Mouse (Mus musculus): ENCODE results near the gene Acot7. TPM values are rescaled to one million over a fixed set of nuclear protein-coding genes. Genes with fewer than 3 reads are reported as not detected.

Gene Acot7
- total and polyA plus RNA-seq, 2 experiments: 9.3 to 18.4 TPM

- Histone ChIP-seq H3K4me3 (ENCODE audit: insufficient read depth, low read depth, low read length) (no peak overlapping the region; the same call in 1 of the 2 replicates), H3K4me1 (ENCODE audit: control insufficient read depth, insufficient read depth, low read length) (no peaks in the 10 kb centered on the region; the same call in 1 of the 2 replicates), H3K27me3 (ENCODE audit: control insufficient read depth, insufficient read depth, low read length) (peaks cover 25% of the 10 kb centered on the region), H3K27ac (replicated peaks; ENCODE audit: insufficient read depth, low read depth, low read length) (no peak overlapping the region), H3K79me2 (ENCODE audit: control insufficient read depth, insufficient read depth, low read length) (no peaks in the 10 kb centered on the region), H3K9ac (ENCODE audit: low read depth, low read length) (no peak overlapping the region), H3K36me3 (ENCODE audit: control insufficient read depth, insufficient read depth, low read length) (no peaks in the 10 kb centered on the region)
- 24% methylated on average over 34 of the region's 34 CpGs for WGBS
- no peak for TF ChIP-seq CTCF (IDR thresholded peaks at IDR 0.05; ENCODE audit: low read depth, low read length)
- no peak for TF ChIP-seq POLR2A (IDR thresholded peaks at IDR 0.05; ENCODE audit: extremely low read depth, insufficient read depth, low read length)
- DNase-seq (ENCODE audit: extremely low read depth, low read depth, low spot score): no peak
Observed at GRCm38 (mm10) chr4:152282721-152283120, 104.8 kb downstream of the Acot7 start.

- peaks cover 25% of the 10 kb centered on the region for H3K27me3 ChIP-seq (ENCODE audit: control insufficient read depth, insufficient read depth, low read length)
- H3K4me3 ChIP-seq (ENCODE audit: insufficient read depth, low read depth, low read length): peak overlapping the region; percentile 18; the same call in 1 of the 2 replicates
- no peak overlapping the region for H3K27ac ChIP-seq (replicated peaks; ENCODE audit: insufficient read depth, low read depth, low read length)
- H3K79me2 ChIP-seq (ENCODE audit: control insufficient read depth, insufficient read depth, low read length): no peaks in the 10 kb centered on the region
- peak overlapping the region; percentile 32; the same call in 1 of the 2 replicates for H3K9ac ChIP-seq (ENCODE audit: low read depth, low read length)
- peak; percentile 30 for DNase-seq (ENCODE audit: extremely low read depth, low read depth, low spot score)
- peak; percentile 85 for TF ChIP-seq CTCF (IDR thresholded peaks at IDR 0.05; ENCODE audit: low read depth, low read length)
- TF ChIP-seq POLR2A (IDR thresholded peaks at IDR 0.05; ENCODE audit: extremely low read depth, insufficient read depth, low read length): no peak
- H3K36me3 ChIP-seq (ENCODE audit: control insufficient read depth, insufficient read depth, low read length): no peaks in the 10 kb centered on the region
- WGBS: 7% methylated on average over 69 of the region's 70 CpGs
- no peaks in the 10 kb centered on the region; the same call in 1 of the 2 replicates for H3K4me1 ChIP-seq (ENCODE audit: control insufficient read depth, insufficient read depth, low read length)
Observed at GRCm38 (mm10) chr4:152283186-152283950, 105.4 kb downstream of the Acot7 start.

GRCm38 (mm10) chr4:152285505-152285904 lies 107.6 kb downstream of the Acot7 start:
- no peak overlapping the region for H3K27ac ChIP-seq (replicated peaks; ENCODE audit: insufficient read depth, low read depth, low read length)
- peaks cover 30% of the 10 kb centered on the region for H3K27me3 ChIP-seq (ENCODE audit: control insufficient read depth, insufficient read depth, low read length)
- 2% methylated on average over 10 of the region's 10 CpGs for WGBS
- H3K79me2 ChIP-seq (ENCODE audit: control insufficient read depth, insufficient read depth, low read length): no peaks in the 10 kb centered on the region
- peak; percentile 55 for DNase-seq (ENCODE audit: extremely low read depth, low read depth, low spot score)
- TF ChIP-seq POLR2A (IDR thresholded peaks at IDR 0.05; ENCODE audit: extremely low read depth, insufficient read depth, low read length): no peak
- peak; percentile 80 for TF ChIP-seq CTCF (IDR thresholded peaks at IDR 0.05; ENCODE audit: low read depth, low read length)
- H3K9ac ChIP-seq (ENCODE audit: low read depth, low read length): no peak overlapping the region
- no peaks in the 10 kb centered on the region for H3K36me3 ChIP-seq (ENCODE audit: control insufficient read depth, insufficient read depth, low read length)
- H3K4me1 ChIP-seq (ENCODE audit: control insufficient read depth, insufficient read depth, low read length): no peaks in the 10 kb centered on the region; the same call in 1 of the 2 replicates
- no peak overlapping the region for H3K4me3 ChIP-seq (ENCODE audit: insufficient read depth, low read depth, low read length)

DNA sequence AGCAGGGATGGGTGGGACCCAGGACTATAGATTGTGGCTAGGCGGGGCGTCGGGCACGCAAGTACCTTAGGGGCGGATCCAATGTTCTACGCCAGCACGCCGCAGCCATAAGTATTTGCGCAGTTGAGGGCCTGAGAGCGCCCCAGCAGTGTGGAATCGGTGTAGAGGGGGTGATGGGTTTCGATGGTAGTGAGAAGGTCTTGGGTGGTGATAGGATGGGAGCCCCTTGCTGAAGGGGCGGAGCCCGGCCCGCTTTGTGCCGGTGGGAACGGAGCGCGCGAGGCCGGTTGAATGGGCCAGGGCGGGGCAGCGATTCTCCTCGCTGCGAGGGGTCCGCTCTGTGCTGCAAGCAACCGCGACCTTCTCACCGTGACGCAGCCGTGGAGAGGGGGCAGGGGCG lies 108.2 kb downstream of the Acot7 start:
- no peak for DNase-seq (ENCODE audit: extremely low read depth, low read depth, low spot score)
- H3K36me3 ChIP-seq (ENCODE audit: control insufficient read depth, insufficient read depth, low read length): no peaks in the 10 kb centered on the region
- no peak overlapping the region for H3K9ac ChIP-seq (ENCODE audit: low read depth, low read length)
- H3K79me2 ChIP-seq (ENCODE audit: control insufficient read depth, insufficient read depth, low read length): no peaks in the 10 kb centered on the region
- TF ChIP-seq CTCF (IDR thresholded peaks at IDR 0.05; ENCODE audit: low read depth, low read length) (no peak), POLR2A (IDR thresholded peaks at IDR 0.05; ENCODE audit: extremely low read depth, insufficient read depth, low read length) (no peak)
- peaks cover 35% of the 10 kb centered on the region for H3K27me3 ChIP-seq (ENCODE audit: control insufficient read depth, insufficient read depth, low read length)
- no peak overlapping the region for H3K4me3 ChIP-seq (ENCODE audit: insufficient read depth, low read depth, low read length)
- no peak overlapping the region for H3K27ac ChIP-seq (replicated peaks; ENCODE audit: insufficient read depth, low read depth, low read length)
- no peaks in the 10 kb centered on the region; the same call in 1 of the 2 replicates for H3K4me1 ChIP-seq (ENCODE audit: control insufficient read depth, insufficient read depth, low read length)
- 12% methylated on average over 32 of the region's 32 CpGs for WGBS

GRCm38 (mm10) chr4:152286887-152287286 lies 109.0 kb downstream of the Acot7 start:
- H3K4me1 ChIP-seq (ENCODE audit: control insufficient read depth, insufficient read depth, low read length): no peaks in the 10 kb centered on the region; the same call in 1 of the 2 replicates
- H3K27me3 ChIP-seq (ENCODE audit: control insufficient read depth, insufficient read depth, low read length): peaks cover 28% of the 10 kb centered on the region
- no peak for DNase-seq (ENCODE audit: extremely low read depth, low read depth, low spot score)
- H3K9ac ChIP-seq (ENCODE audit: low read depth, low read length): no peak overlapping the region
- H3K4me3 ChIP-seq (ENCODE audit: insufficient read depth, low read depth, low read length): no peak overlapping the region
- H3K36me3 ChIP-seq (ENCODE audit: control insufficient read depth, insufficient read depth, low read length): no peaks in the 10 kb centered on the region
- WGBS: 10% methylated on average over 26 of the region's 26 CpGs
- no peaks in the 10 kb centered on the region for H3K79me2 ChIP-seq (ENCODE audit: control insufficient read depth, insufficient read depth, low read length)
- no peak overlapping the region for H3K27ac ChIP-seq (replicated peaks; ENCODE audit: insufficient read depth, low read depth, low read length)
- no peak for TF ChIP-seq CTCF (IDR thresholded peaks at IDR 0.05; ENCODE audit: low read depth, low read length)
- TF ChIP-seq POLR2A (IDR thresholded peaks at IDR 0.05; ENCODE audit: extremely low read depth, insufficient read depth, low read length): no peak
